Mouse (Mus musculus) forebrain, embryonic 12.5 days (tissue): ENCODE measurements around the gene Spns2. TPM values are rescaled to one million over a fixed set of nuclear protein-coding genes. Genes with fewer than 3 reads are reported as not detected.
"Not testable (repeated sequence)": the region's sequence is repeated elsewhere in the genome, so short reads cannot be mapped to it uniquely, and the experiment has no call there.

Source experiments
- ATAC-seq: fragments of 200-750 bp; cut with Nextera tagmentation; 2 replicates; pipeline ENCODE4 v1.8.0; 2017; ENCODE audit warnings: moderate TSS enrichment; ENCODE audit not compliant: low FRiP score
- H3K27ac ChIP-seq: fragments of 300-500 bp; sonication (generic); 2 replicates; pipeline ENCODE4 v1.5.1; 2016; ENCODE audit warnings: mild to moderate bottlenecking
- H3K27me3 ChIP-seq: fragments of 300-500 bp; sonication (generic); 2 replicates; pipeline ENCODE4 v1.6.1; 2016; ENCODE audit warnings: mild to moderate bottlenecking
- H3K36me3 ChIP-seq: fragments of 300-500 bp; sonication (generic); replicated peaks from 2 replicates; pipeline ENCODE4 v1.6.1; 2016; ENCODE audit warnings: mild to moderate bottlenecking
- H3K4me1 ChIP-seq: fragments of 300-500 bp; sonication (generic); 2 replicates; pipeline ENCODE4 v1.6.1; 2016
- H3K4me2 ChIP-seq: fragments of 300-500 bp; sonication (generic); 2 replicates; pipeline ENCODE4 v1.6.1; 2016; ENCODE audit warnings: mild to moderate bottlenecking, moderate library complexity
- H3K4me3 ChIP-seq: fragments of 300-500 bp; sonication (generic); replicated peaks from 2 replicates; pipeline ENCODE4 v1.5.1; 2016; ENCODE audit warnings: mild to moderate bottlenecking
- H3K9ac ChIP-seq: fragments of 300-500 bp; sonication (generic); 2 replicates; pipeline ENCODE4 v1.6.1; 2016; ENCODE audit warnings: mild to moderate bottlenecking
- H3K9me3 ChIP-seq: fragments of 300-500 bp; sonication (generic); 2 replicates; pipeline ENCODE4 v1.6.1; 2016
- WGBS: fragments of 180-500 bp; shearing (Covaris S2); methylation state at CpG from one replicate; pipeline ENCODE4 v1.1.7; 2016; 5-methylcytosine and 5-hydroxymethylcytosine counted together
- polyA plus RNA-seq: library from polyadenylated mRNA; unstranded; fragments of >200 nt; fragmentation: Nextera tagmentation; extraction: Ambion mirVana; gene quantifications from 2 replicates; pipeline ENCODE4 v1.2.1, GENCODE M21; 2016

The Spns2 gene
- polyA plus RNA-seq, 1 experiment from 2014 or later: 5.4 TPM

- peaks cover 14% of the 10 kb centered on the region for H3K4me1 ChIP-seq
- WGBS: 52% methylated on average over 6 of the region's 6 CpGs
- ATAC-seq, H3K27me3 ChIP-seq, H3K9me3 ChIP-seq: not testable (repeated sequence)
- peak overlapping the region; percentile 93 for H3K27ac ChIP-seq
- peak overlapping the region; percentile 92 for H3K4me2 ChIP-seq
- H3K36me3 ChIP-seq: peaks cover 33% of the 10 kb centered on the region
- H3K9ac ChIP-seq: peak overlapping the region; percentile 80
- H3K4me3 ChIP-seq: peak overlapping the region; percentile 83
Measured at GRCm38 (mm10) chr11:72440597-72440964, 49.1 kb downstream of the Spns2 start.

GRCm38 (mm10) chr11:72438411-72438810 is 51.3 kb downstream of the Spns2 start:
- Histone ChIP-seq H3K4me3 (no peak overlapping the region), H3K9me3 (no peaks in the 10 kb centered on the region), H3K36me3 (peaks cover 12% of the 10 kb centered on the region), H3K9ac (no peak overlapping the region), H3K4me1 (peaks cover 15% of the 10 kb centered on the region), H3K27ac (no peak overlapping the region), H3K27me3 (no peaks in the 10 kb centered on the region; the same call in 1 of the 2 replicates), H3K4me2 (no peak overlapping the region)
- ATAC-seq: no peak
- WGBS: 76% methylated on average over 4 of the region's 4 CpGs

- Histone ChIP-seq H3K27ac (no peak overlapping the region), H3K27me3 (no peaks in the 10 kb centered on the region; the same call in 1 of the 2 replicates), H3K4me2 (no peak overlapping the region), H3K36me3 (no peaks in the 10 kb centered on the region), H3K4me3 (no peak overlapping the region), H3K4me1 (peaks cover 8% of the 10 kb centered on the region), H3K9me3 (no peaks in the 10 kb centered on the region), H3K9ac (no peak overlapping the region)
- ATAC-seq: no peak
- 80% methylated on average over 16 of the region's 16 CpGs for WGBS
Measured at GRCm38 (mm10) chr11:72436756-72437650, 52.7 kb downstream of the Spns2 start.

GRCm38 (mm10) chr11:72436271-72436670 is 53.4 kb downstream of the Spns2 start:
- H3K9ac ChIP-seq: no peak overlapping the region
- 72% methylated on average over 5 of the region's 5 CpGs for WGBS
- H3K9me3 ChIP-seq: no peaks in the 10 kb centered on the region
- H3K4me3 ChIP-seq: no peak overlapping the region
- H3K4me2 ChIP-seq: no peak overlapping the region
- H3K36me3 ChIP-seq: no peaks in the 10 kb centered on the region
- H3K4me1 ChIP-seq: peaks cover 3% of the 10 kb centered on the region; the same call in 1 of the 2 replicates
- ATAC-seq: no peak
- H3K27ac ChIP-seq: no peak overlapping the region
- no peaks in the 10 kb centered on the region; the same call in 1 of the 2 replicates for H3K27me3 ChIP-seq

GRCm38 (mm10) chr11:72435694-72436045 is 54.0 kb downstream of the Spns2 start:
- Histone ChIP-seq H3K9ac (no peak overlapping the region), H3K4me2 (no peak overlapping the region), H3K27me3 (no peaks in the 10 kb centered on the region; the same call in 1 of the 2 replicates), H3K27ac (no peak overlapping the region), H3K9me3 (no peaks in the 10 kb centered on the region), H3K36me3 (no peaks in the 10 kb centered on the region), H3K4me1 (peaks cover 3% of the 10 kb centered on the region; the same call in 1 of the 2 replicates), H3K4me3 (no peak overlapping the region)
- WGBS: 50% methylated on average over 2 of the region's 2 CpGs
- ATAC-seq: no peak

GRCm38 (mm10) chr11:72434963-72435693 is 54.6 kb downstream of the Spns2 start, which contains the start of gene Ggt6:
Gene Ggt6 (plus strand): TSS chr11:72435526.
- Histone ChIP-seq H3K9me3 (no peaks in the 10 kb centered on the region), H3K4me1 (peaks cover 3% of the 10 kb centered on the region; the same call in 1 of the 2 replicates), H3K4me3 (no peak within 1 kb of the TSS), H3K27me3 (no peaks in the 10 kb centered on the region; the same call in 1 of the 2 replicates), H3K9ac (no peak within 1 kb of the TSS), H3K27ac (no peak within 1 kb of the TSS), H3K4me2 (no peak within 1 kb of the TSS), H3K36me3 (no peaks in the 10 kb centered on the region)
- no peak for ATAC-seq
- WGBS: 67% methylated on average over 11 of the region's 11 CpGs

- H3K4me2 ChIP-seq, H3K27ac ChIP-seq, H3K27me3 ChIP-seq, H3K36me3 ChIP-seq, H3K9ac ChIP-seq, H3K9me3 ChIP-seq, ATAC-seq, H3K4me1 ChIP-seq, H3K4me3 ChIP-seq: not testable (repeated sequence)
- WGBS: 59% methylated on average over 9 of the region's 9 CpGs
Measured at GRCm38 (mm10) chr11:72430311-72431068, 59.2 kb downstream of the Spns2 start.

- Histone ChIP-seq H3K36me3 (no peaks in the 10 kb centered on the region), H3K4me2 (peak overlapping the region; percentile 31; the same call in 1 of the 2 replicates), H3K4me3 (no peak overlapping the region; the same call in 1 of the 2 replicates), H3K4me1 (no peaks in the 10 kb centered on the region), H3K9ac (no peak overlapping the region), H3K27me3 (no peaks in the 10 kb centered on the region), H3K27ac (no peak overlapping the region), H3K9me3 (no peaks in the 10 kb centered on the region)
- WGBS: 40% methylated on average over 7 of the region's 7 CpGs
- ATAC-seq: peak; percentile 51; the same call in 1 of the 2 replicates
Measured at GRCm38 (mm10) chr11:72429288-72429690, 60.4 kb downstream of the Spns2 start.

GRCm38 (mm10) chr11:72428694-72429093 is 61.0 kb downstream of the Spns2 start:
- Histone ChIP-seq H3K36me3 (no peaks in the 10 kb centered on the region), H3K27ac (no peak overlapping the region), H3K9ac (no peak overlapping the region), H3K4me2 (peak overlapping the region; percentile 13; the same call in 1 of the 2 replicates), H3K9me3 (no peaks in the 10 kb centered on the region), H3K27me3 (no peaks in the 10 kb centered on the region), H3K4me3 (no peak overlapping the region), H3K4me1 (no peaks in the 10 kb centered on the region)
- ATAC-seq: no peak
- WGBS: 3% methylated on average over 5 of the region's 5 CpGs

GRCm38 (mm10) chr11:72426884-72427283 is 62.8 kb downstream of the Spns2 start:
- H3K4me3 ChIP-seq: no peak overlapping the region
- ATAC-seq: no peak
- H3K27me3 ChIP-seq: no peaks in the 10 kb centered on the region
- H3K4me2 ChIP-seq: no peak overlapping the region
- no peak overlapping the region for H3K9ac ChIP-seq
- no peaks in the 10 kb centered on the region for H3K9me3 ChIP-seq
- H3K27ac ChIP-seq: no peak overlapping the region
- no peaks in the 10 kb centered on the region for H3K36me3 ChIP-seq
- no peaks in the 10 kb centered on the region for H3K4me1 ChIP-seq

GRCm38 (mm10) chr11:72425201-72425600 is 64.5 kb downstream of the Spns2 start:
- no peak for ATAC-seq
- Histone ChIP-seq H3K9ac (no peak overlapping the region), H3K4me1 (no peaks in the 10 kb centered on the region), H3K4me2 (no peak overlapping the region), H3K36me3 (no peaks in the 10 kb centered on the region), H3K4me3 (no peak overlapping the region), H3K9me3 (no peaks in the 10 kb centered on the region), H3K27ac (no peak overlapping the region), H3K27me3 (no peaks in the 10 kb centered on the region)

GRCm38 (mm10) chr11:72423686-72424085 is 66.0 kb downstream of the Spns2 start:
- H3K4me1 ChIP-seq: no peaks in the 10 kb centered on the region
- H3K4me3 ChIP-seq: no peak overlapping the region
- H3K36me3 ChIP-seq: no peaks in the 10 kb centered on the region
- no peaks in the 10 kb centered on the region for H3K27me3 ChIP-seq
- H3K27ac ChIP-seq: no peak overlapping the region
- no peak for ATAC-seq
- no peak overlapping the region for H3K4me2 ChIP-seq
- H3K9me3 ChIP-seq: no peaks in the 10 kb centered on the region
- no peak overlapping the region for H3K9ac ChIP-seq
- 89% methylated on average over 4 of the region's 4 CpGs for WGBS
